Mouse (Mus musculus) heart, embryonic 14.5 days (tissue): Measurements from ENCODE around the gene 1700017B05Rik. TPM values are rescaled to one million over a fixed set of nuclear protein-coding genes. Genes with fewer than 3 reads are reported as not detected.

Experiments used
- ATAC-seq: fragments of 200-750 bp; cut with Nextera tagmentation; 2 replicates; pipeline ENCODE4 v1.8.0; 2017; ENCODE audit warnings: low read depth, moderate TSS enrichment; ENCODE audit not compliant: insufficient number of reproducible peaks, insufficient read depth, low FRiP score
- H3K27ac ChIP-seq, 2 experiments: fragments of 200-500 bp in 1 of 2; fragments of 300-500 bp in 1 of 2; sonication (generic) in 1 of 2; replicated peaks in 1 of 2; 2 replicates each; pipeline ENCODE4 v1.5.1; 2012 to 2014; ENCODE audit warnings: low read depth in 2 of 2, low read length in 2 of 2, control low read depth in 1 of 2, mild to moderate bottlenecking in 1 of 2, mixed read lengths in 1 of 2; ENCODE audit not compliant: control insufficient read depth in 1 of 2, insufficient read depth in 1 of 2
- H3K27me3 ChIP-seq: fragments of 300-500 bp; sonication (generic); 2 replicates; pipeline ENCODE4 v1.6.1; 2014; ENCODE audit warnings: mild to moderate bottlenecking, low read length, control low read depth; ENCODE audit not compliant: control insufficient read depth, insufficient read depth
- H3K36me3 ChIP-seq: fragments of 300-500 bp; sonication (generic); 2 replicates; pipeline ENCODE4 v1.6.1; 2014; ENCODE audit warnings: mild to moderate bottlenecking, control low read depth, low read length, mixed read lengths; ENCODE audit not compliant: control insufficient read depth, insufficient read depth
- H3K4me1 ChIP-seq, 2 experiments: fragments of 200-500 bp in 1 of 2; fragments of 300-500 bp in 1 of 2; sonication (generic) in 1 of 2; 2 replicates each; pipeline ENCODE4 v1.6.1; 2012 to 2014; ENCODE audit warnings: low read length in 2 of 2, control low read depth in 1 of 2, mixed read lengths in 1 of 2; ENCODE audit not compliant: control insufficient read depth in 2 of 2, insufficient read depth in 2 of 2
- H3K4me2 ChIP-seq: fragments of 300-500 bp; sonication (generic); 2 replicates; pipeline ENCODE4 v1.6.1; 2014; ENCODE audit warnings: mild to moderate bottlenecking, low read length
- H3K4me3 ChIP-seq, 2 experiments: fragments of 200-500 bp in 1 of 2; fragments of 300-500 bp in 1 of 2; sonication (generic) in 1 of 2; 2 replicates each; pipeline ENCODE4 v1.5.1; 2012 to 2014; ENCODE audit warnings: low read length in 2 of 2, mild to moderate bottlenecking in 2 of 2, control low read depth in 1 of 2, low read depth in 1 of 2, moderate library complexity in 1 of 2; ENCODE audit not compliant: control insufficient read depth in 1 of 2, insufficient read depth in 1 of 2
- H3K9ac ChIP-seq: fragments of 300-500 bp; sonication (generic); 2 replicates; pipeline ENCODE4 v1.6.1; 2014; ENCODE audit warnings: mild to moderate bottlenecking, low read length
- H3K9me3 ChIP-seq: fragments of 300-500 bp; sonication (generic); 2 replicates; pipeline ENCODE4 v1.6.1; 2016; ENCODE audit warnings: low read length, control low read depth; ENCODE audit not compliant: control insufficient read depth
- WGBS: fragments of 180-500 bp; shearing (Covaris S2); extraction: QIAGEN DNeasy Blood & Tissue Kit; methylation state at CpG from one replicate; pipeline ENCODE4 v1.1.7; 2014; 5-methylcytosine and 5-hydroxymethylcytosine counted together
- polyA plus RNA-seq: library from polyadenylated mRNA; unstranded; fragments of >200 nt; fragmentation: Nextera tagmentation; extraction: Ambion mirVana; gene quantifications from 2 replicates; pipeline ENCODE4 v1.2.1, GENCODE M21; 2014

The 1700017B05Rik gene
- polyA plus RNA-seq, 1 experiment from 2014 or later: 10.6 TPM

- no peak for ATAC-seq
- 38% methylated on average over 7 of the region's 7 CpGs for WGBS
- Histone ChIP-seq H3K4me2 (no peak overlapping the region), H3K27me3 (no peaks in the 10 kb centered on the region), H3K27ac (no peak overlapping the region), H3K9me3 (no peaks in the 10 kb centered on the region), H3K4me1 (peaks cover 7% of the 10 kb centered on the region in 2 experiments; a peak in 2 of 4 replicates), H3K4me3 (no peak overlapping the region), H3K36me3 (no peaks in the 10 kb centered on the region), H3K9ac (no peak overlapping the region)
Measured at GRCm38 (mm10) chr9:57244106-57244685, 18.2 kb downstream of the 1700017B05Rik start.

- ATAC-seq: no peak
- Histone ChIP-seq H3K27ac (no peak overlapping the region), H3K27me3 (no peaks in the 10 kb centered on the region), H3K9me3 (no peaks in the 10 kb centered on the region), H3K4me3 (no peak overlapping the region), H3K9ac (no peak overlapping the region), H3K36me3 (no peaks in the 10 kb centered on the region), H3K4me2 (no peak overlapping the region), H3K4me1 (peaks cover 3 to 7% of the 10 kb centered on the region in 2 experiments; a peak in 2 of 4 replicates)
- WGBS: 34% methylated on average over 5 of the region's 5 CpGs
Measured at GRCm38 (mm10) chr9:57242916-57243315, 19.5 kb downstream of the 1700017B05Rik start.

GRCm38 (mm10) chr9:57241111-57241510 lies 21.3 kb downstream of the 1700017B05Rik start:
- WGBS: 63% methylated on average over 5 of the region's 5 CpGs
- H3K4me1 ChIP-seq: no peaks in the 10 kb centered on the region; a peak in 1 of 4 replicates
- H3K9me3 ChIP-seq: no peaks in the 10 kb centered on the region
- H3K4me2 ChIP-seq: no peak overlapping the region
- H3K27me3 ChIP-seq: no peaks in the 10 kb centered on the region
- ATAC-seq: no peak
- H3K9ac ChIP-seq: no peak overlapping the region
- H3K4me3 ChIP-seq: no peak overlapping the region
- no peaks in the 10 kb centered on the region for H3K36me3 ChIP-seq
- no peak overlapping the region for H3K27ac ChIP-seq

GRCm38 (mm10) chr9:57238220-57238619 lies 24.2 kb downstream of the 1700017B05Rik start:
- Histone ChIP-seq H3K36me3 (no peaks in the 10 kb centered on the region), H3K27ac (no peak overlapping the region), H3K27me3 (no peaks in the 10 kb centered on the region), H3K9ac (no peak overlapping the region), H3K9me3 (no peaks in the 10 kb centered on the region), H3K4me2 (no peak overlapping the region), H3K4me3 (no peak overlapping the region), H3K4me1 (peaks cover 0 to 2% of the 10 kb centered on the region in 2 experiments; a peak in 2 of 4 replicates)
- WGBS: 76% methylated on average over 2 of the region's 2 CpGs
- no peak for ATAC-seq

- no peak for ATAC-seq
- Histone ChIP-seq H3K4me1 (peaks cover 0 to 2% of the 10 kb centered on the region in 2 experiments; a peak in 2 of 4 replicates), H3K4me2 (no peak overlapping the region), H3K4me3 (no peak overlapping the region), H3K27ac (no peak overlapping the region), H3K9ac (no peak overlapping the region), H3K27me3 (no peaks in the 10 kb centered on the region), H3K9me3 (no peaks in the 10 kb centered on the region), H3K36me3 (no peaks in the 10 kb centered on the region)
- 76% methylated on average over 5 of the region's 5 CpGs for WGBS
Measured at GRCm38 (mm10) chr9:57237705-57238104, 24.7 kb downstream of the 1700017B05Rik start.

GRCm38 (mm10) chr9:57236256-57236655 lies 26.2 kb downstream of the 1700017B05Rik start, which contains the start of gene Trcg1:
TSS of gene Trcg1 (plus strand) at chr9:57236556.
- Histone ChIP-seq H3K4me3 (no peak within 1 kb of the TSS), H3K27me3 (no peaks in the 10 kb centered on the region), H3K27ac (no peak within 1 kb of the TSS), H3K4me1 (peaks cover 0 to 2% of the 10 kb centered on the region in 2 experiments; a peak in 2 of 4 replicates), H3K4me2 (no peak within 1 kb of the TSS), H3K36me3 (no peaks in the 10 kb centered on the region), H3K9ac (no peak within 1 kb of the TSS), H3K9me3 (no peaks in the 10 kb centered on the region)
- WGBS: 69% methylated on average over 2 of the region's 2 CpGs
- ATAC-seq: no peak

DNA sequence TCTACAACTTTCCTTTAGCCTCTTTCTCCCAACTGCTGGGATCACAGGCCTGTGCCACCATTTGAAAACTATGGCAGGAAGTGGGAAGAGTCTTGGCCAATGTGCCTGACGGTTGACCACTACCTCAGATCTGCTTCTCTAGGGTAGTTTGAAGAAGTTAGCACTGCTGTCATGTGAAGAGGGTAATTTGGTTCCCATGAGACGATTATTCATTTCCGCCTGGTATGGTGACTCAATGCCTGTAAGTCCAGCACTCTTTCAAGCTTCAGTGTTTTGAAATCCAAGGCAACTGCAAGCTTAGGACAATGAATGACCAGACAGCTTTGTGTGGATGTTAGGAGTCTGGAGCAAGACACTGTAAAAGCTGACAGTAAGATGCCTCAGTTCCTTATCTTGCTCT lies 28.6 kb downstream of the 1700017B05Rik start:
- Histone ChIP-seq H3K4me3 (no peak overlapping the region), H3K27me3 (no peaks in the 10 kb centered on the region), H3K4me2 (no peak overlapping the region), H3K9me3 (no peaks in the 10 kb centered on the region), H3K4me1 (peaks cover 0 to 4% of the 10 kb centered on the region in 2 experiments; a peak in 2 of 4 replicates), H3K9ac (no peak overlapping the region), H3K27ac (no peak overlapping the region), H3K36me3 (no peaks in the 10 kb centered on the region)
- ATAC-seq: no peak
- WGBS: 75% methylated on average over 3 of the region's 3 CpGs

GRCm38 (mm10) chr9:57233142-57233541 lies 29.3 kb downstream of the 1700017B05Rik start:
- 25% methylated on average over 6 of the region's 6 CpGs for WGBS
- H3K4me2 ChIP-seq: no peak overlapping the region
- ATAC-seq: no peak
- H3K4me1 ChIP-seq: peaks cover 0 to 4% of the 10 kb centered on the region in 2 experiments; a peak in 2 of 4 replicates
- no peak overlapping the region for H3K27ac ChIP-seq
- no peak overlapping the region for H3K9ac ChIP-seq
- H3K9me3 ChIP-seq: no peaks in the 10 kb centered on the region
- peaks cover 2% of the 10 kb centered on the region; the same call in 1 of the 2 replicates for H3K27me3 ChIP-seq
- H3K36me3 ChIP-seq: no peaks in the 10 kb centered on the region
- no peak overlapping the region for H3K4me3 ChIP-seq
